Mouse (Mus musculus): ENCODE data around the gene 0610010F05Rik. TPM values are rescaled to one million over a fixed set of nuclear protein-coding genes. Genes with fewer than 3 reads are reported as not detected.
A peak's percentile ranks its signal among the peaks of the same experiment; 100 is the strongest.
"Not testable (repeated sequence)": the region's sequence is repeated elsewhere in the genome, so short reads cannot be mapped to it uniquely, and the experiment has no call there.

The 0610010F05Rik gene
- total RNA-seq, 1 experiment from 2014 or later = 16.1 TPM

- no peak for ATAC-seq (replicated peaks; ENCODE audit: insufficient number of reproducible peaks, low FRiP score, low TSS enrichment, poor library complexity, severe bottlenecking)
Observed at GRCm38 (mm10) chr11:23614546-23614945, 18.9 kb downstream of the 0610010F05Rik start.

- ATAC-seq (replicated peaks; ENCODE audit: insufficient number of reproducible peaks, low FRiP score, low TSS enrichment, poor library complexity, severe bottlenecking) = not testable (repeated sequence)
Observed at GRCm38 (mm10) chr11:23607291-23607690, 26.1 kb downstream of the 0610010F05Rik start.

GRCm38 (mm10) chr11:23570130-23570529 is 63.3 kb downstream of the 0610010F05Rik start:
- ATAC-seq (replicated peaks; ENCODE audit: insufficient number of reproducible peaks, low FRiP score, low TSS enrichment, poor library complexity, severe bottlenecking) = no peak

- peak; percentile 87 for ATAC-seq (replicated peaks; ENCODE audit: insufficient number of reproducible peaks, low FRiP score, low TSS enrichment, poor library complexity, severe bottlenecking)
Observed at GRCm38 (mm10) chr11:23565761-23566160, 67.7 kb downstream of the 0610010F05Rik start.

- ATAC-seq (replicated peaks; ENCODE audit: insufficient number of reproducible peaks, low FRiP score, low TSS enrichment, poor library complexity, severe bottlenecking) = no peak
Observed at GRCm38 (mm10) chr11:23557039-23557630, 76.3 kb downstream of the 0610010F05Rik start.

- no peak for ATAC-seq (replicated peaks; ENCODE audit: insufficient number of reproducible peaks, low FRiP score, low TSS enrichment, poor library complexity, severe bottlenecking)
Observed at GRCm38 (mm10) chr11:23537446-23537845, 96.0 kb downstream of the 0610010F05Rik start.

- ATAC-seq (replicated peaks; ENCODE audit: insufficient number of reproducible peaks, low FRiP score, low TSS enrichment, poor library complexity, severe bottlenecking) = no peak
Observed at GRCm38 (mm10) chr11:23520473-23521205, 112.8 kb downstream of the 0610010F05Rik start, which contains the start of gene 1700093K21Rik. Gene 1700093K21Rik (minus strand): TSS chr11:23521155.

GRCm38 (mm10) chr11:23518981-23519380 is 114.5 kb downstream of the 0610010F05Rik start:
- ATAC-seq (replicated peaks; ENCODE audit: insufficient number of reproducible peaks, low FRiP score, low TSS enrichment, poor library complexity, severe bottlenecking) = no peak

- no peak for ATAC-seq (replicated peaks; ENCODE audit: insufficient number of reproducible peaks, low FRiP score, low TSS enrichment, poor library complexity, severe bottlenecking)
Observed at GRCm38 (mm10) chr11:23515315-23515714, 118.1 kb downstream of the 0610010F05Rik start.

Other genes starting within 250 kb of the 0610010F05Rik start
- 42.0 to 77.0 TPM (median 63.2 TPM) in 3 replicates for gene Ahsa2, start 135.6 kb downstream of the 0610010F05Rik start, total RNA-seq (2017)
- 2.2 TPM in 1 of 3 replicates, not detected in the others for gene 1700093K21Rik, start 112.5 kb downstream of the 0610010F05Rik start, total RNA-seq (2017)
- 13.1 to 31.1 TPM (median 20.7 TPM) in 3 replicates for gene Pus10, start 32.0 kb upstream of the 0610010F05Rik start, total RNA-seq (2017)
- 20.2 to 47.0 TPM (median 26.3 TPM) in 3 replicates for gene Pex13, start 32.3 kb upstream of the 0610010F05Rik start, total RNA-seq (2017)
- gene Rel, start 137.3 kb upstream of the 0610010F05Rik start, total RNA-seq (2017) = 66.8 to 77.1 TPM (median 69.6 TPM) in 3 replicates

Measured in monocyte, adult 5-6 weeks (primary cell).